Mouse (Mus musculus): Measurements from ENCODE around the gene Gab1.

DNA sequence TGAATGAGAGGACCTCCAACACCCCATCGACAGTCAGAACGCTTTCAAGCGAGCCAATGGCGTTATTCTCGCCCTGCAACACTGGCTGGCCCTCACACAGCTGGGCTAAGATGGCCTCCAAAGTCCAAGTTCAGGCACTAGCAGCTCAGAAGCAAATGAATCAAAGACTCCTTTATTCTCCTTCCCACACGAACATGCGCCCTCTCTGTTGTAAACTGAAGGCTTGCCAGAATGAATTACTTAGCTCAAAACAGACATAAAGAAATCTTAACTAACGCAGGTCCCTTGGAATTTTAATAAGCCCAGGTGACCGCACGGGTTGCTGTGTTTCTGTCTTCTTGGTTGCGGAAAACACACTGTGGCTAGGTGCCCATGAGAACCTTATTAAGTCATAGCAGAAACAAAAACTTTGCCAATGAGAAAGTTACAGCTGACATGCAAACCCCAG is 10.4 kb downstream of the Gab1 start:
- no peak for TF ChIP-seq EP300 (IDR thresholded peaks at IDR 0.05; ENCODE audit: low read depth)
- no peak for TF ChIP-seq CTCF (IDR thresholded peaks at IDR 0.05; ENCODE audit: low read depth)

All from liver, postnatal 0 days (tissue).